Mouse (Mus musculus): ENCODE measurements around the gene Gm49369. TPM values are rescaled to one million over a fixed set of nuclear protein-coding genes. Genes with fewer than 3 reads are reported as not detected.
A peak's percentile ranks its signal among the peaks of the same experiment; 100 is the strongest.
"Not testable (repeated sequence)": the region's sequence is repeated elsewhere in the genome, so short reads cannot be mapped to it uniquely, and the experiment has no call there.

Gene Gm49369
- polyA plus RNA-seq, 1 experiment from 2014 or later = not detected

DNA sequence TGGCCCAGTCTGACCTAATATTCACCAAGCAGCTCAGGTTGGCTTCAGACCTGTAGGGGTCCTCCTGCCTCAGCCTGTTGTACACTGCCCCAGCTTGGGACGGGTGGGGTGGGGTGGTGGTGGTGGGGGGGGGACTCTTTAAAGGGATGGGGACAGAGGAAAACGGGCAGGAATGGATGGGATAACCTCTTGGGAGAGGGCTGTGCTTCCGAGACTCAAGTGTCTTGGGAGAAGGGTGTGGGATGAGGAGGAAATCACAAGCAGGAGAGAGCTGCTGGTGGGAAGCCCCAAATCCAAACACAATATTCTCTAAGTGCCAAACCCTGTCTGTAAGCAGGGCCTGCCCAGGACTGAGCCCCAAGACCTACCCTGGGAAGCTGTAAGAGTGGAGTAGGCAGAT lies 33.8 kb upstream of the Gm49369 start:
- 70% methylated on average over 3 of the region's 3 CpGs for WGBS

DNA sequence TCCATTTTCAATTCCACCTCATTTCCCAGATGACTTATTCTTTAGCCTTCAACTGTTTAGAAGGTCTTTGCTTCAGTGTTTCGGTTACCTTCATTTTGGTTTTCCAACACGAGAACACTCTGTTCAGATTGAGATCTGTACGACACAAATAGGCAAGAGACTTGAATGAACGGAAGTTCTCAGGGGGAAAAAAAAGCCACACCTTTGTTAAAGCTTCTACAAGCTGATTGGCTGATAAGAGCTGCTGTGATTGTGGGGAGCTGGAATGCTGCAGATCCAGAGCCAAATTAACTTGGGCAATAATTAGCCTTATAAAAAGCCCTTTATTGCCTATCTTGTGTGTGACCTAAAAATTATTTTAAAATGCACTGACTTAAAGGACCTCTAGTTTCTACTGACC lies 32.8 kb upstream of the Gm49369 start:
- no peak overlapping the region for H3K4me2 ChIP-seq (ENCODE audit: low read depth, low read length, severe bottlenecking)
- no peak overlapping the region for H3K4me3 ChIP-seq (ENCODE audit: low read depth, low read length)
- no peaks in the 10 kb centered on the region for H3K36me3 ChIP-seq (ENCODE audit: control insufficient read depth, insufficient read depth, low read length)
- H3K9me3 ChIP-seq (ENCODE audit: control insufficient read depth, low read length) = no peaks in the 10 kb centered on the region
- ATAC-seq (replicated peaks; ENCODE audit: low FRiP score) (no peak), DNase-seq (ENCODE audit: low spot score) (no peak)
- no peak overlapping the region for H3K9ac ChIP-seq (ENCODE audit: low read length)
- H3K4me1 ChIP-seq (replicated peaks; ENCODE audit: control insufficient read depth, insufficient read depth, low read length) = no peaks in the 10 kb centered on the region
- WGBS = 65% methylated on average over 4 of the region's 4 CpGs
- H3K27me3 ChIP-seq (ENCODE audit: control insufficient read depth, insufficient read depth, low read length) = no peaks in the 10 kb centered on the region
- H3K27ac ChIP-seq (ENCODE audit: low read depth, low read length) = no peak overlapping the region

More for the DNA sequence above, 33.8 kb upstream of the Gm49369 start:
- Histone ChIP-seq H3K9ac (ENCODE audit: low read length) (no peak overlapping the region), H3K27me3 (ENCODE audit: control insufficient read depth, insufficient read depth, low read length) (no peaks in the 10 kb centered on the region), H3K36me3 (ENCODE audit: control insufficient read depth, insufficient read depth, low read length) (no peaks in the 10 kb centered on the region), H3K27ac (ENCODE audit: low read depth, low read length) (no peak overlapping the region), H3K4me1 (replicated peaks; ENCODE audit: control insufficient read depth, insufficient read depth, low read length) (no peaks in the 10 kb centered on the region), H3K9me3 (ENCODE audit: control insufficient read depth, low read length) (no peaks in the 10 kb centered on the region), H3K4me2 (ENCODE audit: low read depth, low read length, severe bottlenecking) (no peak overlapping the region), H3K4me3 (ENCODE audit: low read depth, low read length) (no peak overlapping the region)
- no peak for ATAC-seq (replicated peaks; ENCODE audit: low FRiP score)
- DNase-seq (ENCODE audit: low spot score) = no peak

- DNase-seq (ENCODE audit: low spot score) = no peak
- no peak overlapping the region for H3K4me2 ChIP-seq (ENCODE audit: low read depth, low read length, severe bottlenecking)
- H3K9ac ChIP-seq (ENCODE audit: low read length) = no peak overlapping the region
- WGBS = 94% methylated on average over 6 of the region's 6 CpGs
- no peak overlapping the region for H3K4me3 ChIP-seq (ENCODE audit: low read depth, low read length)
- H3K4me1 ChIP-seq (replicated peaks; ENCODE audit: control insufficient read depth, insufficient read depth, low read length) = no peaks in the 10 kb centered on the region
- ATAC-seq (replicated peaks; ENCODE audit: low FRiP score) = no peak
- no peaks in the 10 kb centered on the region for H3K27me3 ChIP-seq (ENCODE audit: control insufficient read depth, insufficient read depth, low read length)
- H3K27ac ChIP-seq (ENCODE audit: low read depth, low read length) = no peak overlapping the region
- no peaks in the 10 kb centered on the region for H3K36me3 ChIP-seq (ENCODE audit: control insufficient read depth, insufficient read depth, low read length)
- H3K9me3 ChIP-seq (ENCODE audit: control insufficient read depth, low read length) = no peaks in the 10 kb centered on the region
Observed at GRCm38 (mm10) chr7:142413285-142413684, 30.8 kb upstream of the Gm49369 start.

- no peak overlapping the region for H3K27ac ChIP-seq (ENCODE audit: low read depth, low read length)
- no peak overlapping the region for H3K9ac ChIP-seq (ENCODE audit: low read length)
- no peak overlapping the region for H3K4me2 ChIP-seq (ENCODE audit: low read depth, low read length, severe bottlenecking)
- H3K9me3 ChIP-seq (ENCODE audit: control insufficient read depth, low read length) = no peaks in the 10 kb centered on the region
- DNase-seq (ENCODE audit: low spot score) = no peak
- no peak for ATAC-seq (replicated peaks; ENCODE audit: low FRiP score)
- no peak overlapping the region for H3K4me3 ChIP-seq (ENCODE audit: low read depth, low read length)
- H3K4me1 ChIP-seq (replicated peaks; ENCODE audit: control insufficient read depth, insufficient read depth, low read length) = no peaks in the 10 kb centered on the region
- H3K36me3 ChIP-seq (ENCODE audit: control insufficient read depth, insufficient read depth, low read length) = no peaks in the 10 kb centered on the region
- 85% methylated on average over 3 of the region's 3 CpGs for WGBS
- no peaks in the 10 kb centered on the region for H3K27me3 ChIP-seq (ENCODE audit: control insufficient read depth, insufficient read depth, low read length)
Observed at GRCm38 (mm10) chr7:142409603-142410002, 27.1 kb upstream of the Gm49369 start.

DNA sequence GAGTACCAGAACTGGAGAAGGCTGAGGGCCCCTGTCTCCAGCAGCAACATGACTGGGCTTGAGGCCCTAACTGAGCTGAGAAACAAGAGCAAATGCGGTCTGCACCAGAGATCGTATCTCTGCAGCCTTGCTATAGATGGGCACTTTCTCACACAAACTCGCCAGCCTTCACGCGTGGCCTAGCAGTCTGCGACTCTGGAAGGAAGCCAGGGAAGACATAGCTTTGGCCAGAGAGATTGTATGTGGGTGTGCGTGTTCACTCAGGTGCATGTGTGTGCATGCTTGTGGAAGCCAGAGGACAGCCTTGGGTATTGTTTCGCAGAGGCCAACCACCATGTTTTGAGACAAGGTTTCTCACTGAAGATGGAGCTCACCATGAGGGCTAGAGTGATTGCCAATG lies 26.2 kb upstream of the Gm49369 start:
- no peak for DNase-seq (ENCODE audit: low spot score)
- Histone ChIP-seq H3K9me3 (ENCODE audit: control insufficient read depth, low read length) (no peaks in the 10 kb centered on the region), H3K27me3 (ENCODE audit: control insufficient read depth, insufficient read depth, low read length) (no peaks in the 10 kb centered on the region), H3K4me1 (replicated peaks; ENCODE audit: control insufficient read depth, insufficient read depth, low read length) (no peaks in the 10 kb centered on the region), H3K4me2 (ENCODE audit: low read depth, low read length, severe bottlenecking) (no peak overlapping the region), H3K36me3 (ENCODE audit: control insufficient read depth, insufficient read depth, low read length) (no peaks in the 10 kb centered on the region), H3K9ac (ENCODE audit: low read length) (no peak overlapping the region), H3K4me3 (ENCODE audit: low read depth, low read length) (no peak overlapping the region), H3K27ac (ENCODE audit: low read depth, low read length) (no peak overlapping the region)
- 88% methylated on average over 8 of the region's 8 CpGs for WGBS
- ATAC-seq (replicated peaks; ENCODE audit: low FRiP score) = no peak

GRCm38 (mm10) chr7:142407935-142408334 lies 25.5 kb upstream of the Gm49369 start:
- no peak overlapping the region for H3K4me3 ChIP-seq (ENCODE audit: low read depth, low read length)
- DNase-seq (ENCODE audit: low spot score) = no peak
- WGBS = 73% methylated on average over 4 of the region's 4 CpGs
- H3K27me3 ChIP-seq (ENCODE audit: control insufficient read depth, insufficient read depth, low read length) = no peaks in the 10 kb centered on the region
- H3K27ac ChIP-seq (ENCODE audit: low read depth, low read length) = no peak overlapping the region
- no peak overlapping the region for H3K4me2 ChIP-seq (ENCODE audit: low read depth, low read length, severe bottlenecking)
- no peaks in the 10 kb centered on the region for H3K9me3 ChIP-seq (ENCODE audit: control insufficient read depth, low read length)
- H3K4me1 ChIP-seq (replicated peaks; ENCODE audit: control insufficient read depth, insufficient read depth, low read length) = no peaks in the 10 kb centered on the region
- H3K9ac ChIP-seq (ENCODE audit: low read length) = no peak overlapping the region
- ATAC-seq (replicated peaks; ENCODE audit: low FRiP score) = no peak
- no peaks in the 10 kb centered on the region for H3K36me3 ChIP-seq (ENCODE audit: control insufficient read depth, insufficient read depth, low read length)

DNA sequence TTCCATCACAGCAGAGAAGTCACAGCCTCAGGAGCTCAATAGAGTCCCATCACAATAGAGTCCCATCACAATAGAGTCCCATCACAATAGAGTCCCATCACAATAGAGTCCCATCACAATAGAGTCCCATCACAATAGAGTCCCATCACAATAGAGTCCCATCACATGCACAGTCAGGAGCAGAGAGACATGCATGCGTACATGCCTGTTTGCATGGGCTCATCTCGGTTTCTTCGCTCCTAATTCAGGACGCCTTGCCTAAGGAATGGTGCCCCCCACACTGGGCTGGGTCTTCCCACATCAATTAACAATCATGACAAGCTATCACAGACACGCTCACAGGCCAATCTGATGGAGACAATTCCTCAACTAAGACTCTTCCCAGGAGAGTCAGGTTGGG lies 22.7 kb upstream of the Gm49369 start:
- not testable (repeated sequence) for H3K4me3 ChIP-seq (ENCODE audit: low read depth, low read length); ATAC-seq (replicated peaks; ENCODE audit: low FRiP score); H3K27ac ChIP-seq (ENCODE audit: low read depth, low read length); H3K36me3 ChIP-seq (ENCODE audit: control insufficient read depth, insufficient read depth, low read length); H3K4me1 ChIP-seq (replicated peaks; ENCODE audit: control insufficient read depth, insufficient read depth, low read length); H3K9ac ChIP-seq (ENCODE audit: low read length); H3K9me3 ChIP-seq (ENCODE audit: control insufficient read depth, low read length); H3K4me2 ChIP-seq (ENCODE audit: low read depth, low read length, severe bottlenecking); H3K27me3 ChIP-seq (ENCODE audit: control insufficient read depth, insufficient read depth, low read length); DNase-seq (ENCODE audit: low spot score)
- 89% methylated on average over 5 of the region's 5 CpGs for WGBS

DNA sequence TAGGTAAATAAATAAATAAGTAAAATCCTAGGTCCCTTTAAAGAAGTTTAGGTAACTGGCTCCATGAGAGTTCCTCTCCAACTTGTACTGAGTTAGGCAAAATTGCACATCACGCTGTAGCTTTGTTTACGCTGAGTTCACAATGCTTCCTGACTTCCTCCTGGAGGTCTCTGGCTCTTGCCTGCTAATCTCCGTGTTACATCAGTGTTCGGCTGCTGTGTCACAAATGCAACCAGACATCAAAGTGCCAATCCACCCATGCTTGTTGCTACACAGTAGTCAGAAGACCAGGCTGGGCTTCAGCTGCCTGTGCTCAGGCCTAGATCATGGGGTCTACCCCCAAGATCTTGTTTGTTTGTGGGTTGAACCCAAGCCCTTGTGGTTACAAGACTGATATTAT lies 21.1 kb upstream of the Gm49369 start:
- ATAC-seq (replicated peaks; ENCODE audit: low FRiP score) = no peak
- 81% methylated on average over 4 of the region's 4 CpGs for WGBS
- no peaks in the 10 kb centered on the region for H3K27me3 ChIP-seq (ENCODE audit: control insufficient read depth, insufficient read depth, low read length)
- H3K4me2 ChIP-seq (ENCODE audit: low read depth, low read length, severe bottlenecking) = no peak overlapping the region
- no peak for DNase-seq (ENCODE audit: low spot score)
- H3K27ac ChIP-seq (ENCODE audit: low read depth, low read length) = no peak overlapping the region
- H3K4me3 ChIP-seq (ENCODE audit: low read depth, low read length) = no peak overlapping the region
- H3K9ac ChIP-seq (ENCODE audit: low read length) = no peak overlapping the region
- no peaks in the 10 kb centered on the region for H3K36me3 ChIP-seq (ENCODE audit: control insufficient read depth, insufficient read depth, low read length)
- H3K9me3 ChIP-seq (ENCODE audit: control insufficient read depth, low read length) = no peaks in the 10 kb centered on the region
- H3K4me1 ChIP-seq (replicated peaks; ENCODE audit: control insufficient read depth, insufficient read depth, low read length) = no peaks in the 10 kb centered on the region; the same call in 1 of the 2 replicates

GRCm38 (mm10) chr7:142400750-142401142 lies 18.3 kb upstream of the Gm49369 start:
- Histone ChIP-seq H3K4me1 (replicated peaks; ENCODE audit: control insufficient read depth, insufficient read depth, low read length) (no peaks in the 10 kb centered on the region; the same call in 1 of the 2 replicates), H3K27ac (ENCODE audit: low read depth, low read length) (no peak overlapping the region), H3K36me3 (ENCODE audit: control insufficient read depth, insufficient read depth, low read length) (no peaks in the 10 kb centered on the region), H3K9ac (ENCODE audit: low read length) (no peak overlapping the region), H3K9me3 (ENCODE audit: control insufficient read depth, low read length) (no peaks in the 10 kb centered on the region), H3K27me3 (ENCODE audit: control insufficient read depth, insufficient read depth, low read length) (no peaks in the 10 kb centered on the region), H3K4me3 (ENCODE audit: low read depth, low read length) (no peak overlapping the region), H3K4me2 (ENCODE audit: low read depth, low read length, severe bottlenecking) (no peak overlapping the region)
- 0 out of 2 replicates have a peak, but pooled peaks have one; percentile 36 for ATAC-seq (replicated peaks; ENCODE audit: low FRiP score)
- DNase-seq (ENCODE audit: low spot score) = peak; percentile 71
- whole genome bisulfite sequencing = 9% methylated on average over 7 of the region's 7 CpGs
